ENCODE assay signal across 1 mouse cellular context in genomic region chr19:41482190-41482908, GRCm38 (mm10).
A peak's percentile ranks its signal among the peaks of the same experiment; 100 is the strongest.
TF ChIP-seq lines count a peak whose summit lies in the region.

TSS of gene Lcor (plus strand) at chr19:41482637.

TF ChIP-seq in MEL, 35 proteins besides CTCF, POLR2A, EP300 and RAD21 (continued from another document):
- TF ChIP-seq RCOR1 (IDR thresholded peaks at IDR 0.05; ENCODE audit: low read depth, low read length) (0 out of 2 replicates have a peak, but pooled peaks have one; percentile 26), JUND (IDR thresholded peaks at IDR 0.05; ENCODE audit: low read depth, low read length) (0 out of 2 replicates have a peak, but pooled peaks have one; percentile 32), USF1 (IDR thresholded peaks at IDR 0.05; ENCODE audit: low read depth, low read length) (0 out of 2 replicates have a peak, but pooled peaks have one; percentile 8), UBTF (IDR thresholded peaks at IDR 0.05; ENCODE audit: borderline replicate concordance, insufficient read depth, low read depth, low read length) (peak; percentile 93; the same call in 1 of the 2 replicates), ETS1 (IDR thresholded peaks at IDR 0.05; ENCODE audit: low read depth, low read length) (peak; percentile 71), POLR2AphosphoS5 (IDR thresholded peaks at IDR 0.05; ENCODE audit: borderline replicate concordance, low read depth, low read length) (no peak)
